Mouse (Mus musculus): Measurements from ENCODE around the gene Gnb3. TPM values are rescaled to one million over a fixed set of nuclear protein-coding genes. Genes with fewer than 3 reads are reported as not detected.

The Gnb3 gene
- total and polyA plus RNA-seq, 3 experiments, result 0.64 to 4.1 (median 2.2) TPM

DNA sequence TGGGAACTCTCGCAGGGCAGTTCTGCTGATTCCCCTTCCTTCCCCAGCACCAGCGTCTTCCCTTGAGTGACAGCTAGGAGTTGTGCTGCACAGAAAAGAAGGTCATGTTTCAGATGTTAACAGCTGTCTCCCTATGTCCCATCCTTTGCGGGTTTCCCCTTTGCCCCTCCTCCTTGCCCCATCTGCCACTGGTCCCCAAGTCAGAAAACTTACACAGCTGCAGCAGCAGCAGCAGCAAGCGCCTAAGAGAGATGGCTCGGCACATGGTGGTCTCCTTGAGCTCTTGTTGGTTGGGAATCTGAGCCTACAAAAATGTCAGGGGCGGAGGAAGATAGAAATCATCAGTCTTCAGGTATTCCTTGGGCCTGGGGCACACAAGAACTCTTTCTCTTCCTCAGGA, 39.3 kb upstream of the Gnb3 start:
- dilution Hi-C loops (cut with MboI; ENCODE audit: extremely low pct_ligation_motif_present, extremely low pct_unique_long_range_greater_than_20kb, low sequenced_read_pairs), result no loop called here
- H3K4me1 ChIP-seq (ENCODE audit: control insufficient read depth in 1 of 2, insufficient read depth in 2 of 2), result peaks cover 7 to 13% of the 10 kb centered on the region in 2 experiments; a peak in 3 of 4 replicates
- H3K4me2 ChIP-seq (ENCODE audit: insufficient read depth, low read depth, poor library complexity, severe bottlenecking), result no peak overlapping the region
- H3K9me3 ChIP-seq (replicated peaks; ENCODE audit: low read length), result no peaks in the 10 kb centered on the region
- no peak for TF ChIP-seq NRF1 (IDR thresholded peaks at IDR 0.05; ENCODE audit: low read depth, low read length)
- no peak for TF ChIP-seq GABPA (IDR thresholded peaks at IDR 0.05; ENCODE audit: insufficient replicate concordance, low read depth, low read length)
- no peak for TF ChIP-seq ZKSCAN1 (IDR thresholded peaks at IDR 0.05; ENCODE audit: borderline replicate concordance, low read depth, low read length)
- no peaks in the 10 kb centered on the region for H3K79me2 ChIP-seq (replicated peaks; ENCODE audit: control insufficient read depth, extremely low read depth, insufficient read depth, poor library complexity, severe bottlenecking)
- H3K27me3 ChIP-seq (replicated peaks), result no peaks in the 10 kb centered on the region
- peak; percentile 24 for DNase-seq (ENCODE audit: extremely low read depth)
- H3K4me3 ChIP-seq (replicated peaks in 1 of 3; ENCODE audit: low read depth in 2 of 3, low read length in 2 of 3, poor library complexity in 1 of 3), result no peak overlapping the region
- no peaks in the 10 kb centered on the region for H3K36me3 ChIP-seq (replicated peaks in 1 of 2; ENCODE audit: control insufficient read depth in 1 of 2, insufficient read depth in 1 of 2, low read length in 1 of 2)
- no peak overlapping the region for H3K9ac ChIP-seq (ENCODE audit: insufficient read depth, low read depth)
- in situ Hi-C loops (cut with MboI; ENCODE audit: low pct_ligation_motif_present, low pct_unique_long_range_greater_than_20kb, low sequenced_read_pairs), result no loop called here
- H3K27ac ChIP-seq (ENCODE audit: insufficient read depth, low read depth), result no peak overlapping the region

DNA sequence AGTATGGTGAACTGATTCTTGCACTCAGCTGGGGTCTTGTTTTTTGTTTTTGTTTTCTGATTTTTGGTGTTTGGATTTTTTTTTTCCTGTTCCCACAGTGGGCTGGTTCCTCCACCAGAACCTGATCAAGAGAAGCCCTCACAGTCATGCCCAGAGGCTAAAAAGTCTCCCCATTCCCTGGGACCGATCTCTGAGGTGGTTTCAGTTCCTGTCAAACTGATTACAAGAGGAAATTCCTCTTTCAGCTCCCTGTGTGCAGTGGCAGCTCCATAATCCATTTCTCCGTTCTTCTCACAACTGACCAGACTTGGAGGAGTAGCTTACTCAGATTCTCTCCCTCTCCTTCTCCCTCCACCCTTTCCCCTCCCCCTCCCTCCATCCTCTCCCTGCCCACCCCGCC, 34.3 kb upstream of the Gnb3 start:
- Histone ChIP-seq H3K36me3 (replicated peaks in 1 of 2; ENCODE audit: control insufficient read depth in 1 of 2, insufficient read depth in 1 of 2, low read length in 1 of 2) (no peaks in the 10 kb centered on the region), H3K4me3 (replicated peaks in 1 of 3; ENCODE audit: low read depth in 2 of 3, low read length in 2 of 3, poor library complexity in 1 of 3) (no peak overlapping the region), H3K79me2 (replicated peaks; ENCODE audit: control insufficient read depth, extremely low read depth, insufficient read depth, poor library complexity, severe bottlenecking) (no peaks in the 10 kb centered on the region), H3K9ac (ENCODE audit: insufficient read depth, low read depth) (no peak overlapping the region), H3K4me2 (ENCODE audit: insufficient read depth, low read depth, poor library complexity, severe bottlenecking) (peak overlapping the region; percentile 8; the same call in 1 of the 2 replicates), H3K27me3 (replicated peaks) (no peaks in the 10 kb centered on the region), H3K27ac (ENCODE audit: insufficient read depth, low read depth) (no peak overlapping the region), H3K4me1 (ENCODE audit: control insufficient read depth in 1 of 2, insufficient read depth in 2 of 2) (peaks cover 5 to 11% of the 10 kb centered on the region in 2 experiments; a peak in 3 of 4 replicates), H3K9me3 (replicated peaks; ENCODE audit: low read length) (no peaks in the 10 kb centered on the region)
- DNase-seq (ENCODE audit: extremely low read depth), result no peak
- in situ Hi-C loops (cut with MboI; ENCODE audit: low pct_ligation_motif_present, low pct_unique_long_range_greater_than_20kb, low sequenced_read_pairs) (loop anchor here (25.0 kb wide), 1 partner anchor 163 kb away; the partner anchor contains the start of genes Acrbp and Ing4), dilution Hi-C loops (cut with MboI; ENCODE audit: extremely low pct_ligation_motif_present, extremely low pct_unique_long_range_greater_than_20kb, low sequenced_read_pairs) (no loop called here)
- TF ChIP-seq RCOR1 (conservative IDR thresholded peaks at IDR 0.05; ENCODE audit: low read depth, low read length) (no peak), RAD21 (IDR thresholded peaks at IDR 0.05; ENCODE audit: low read depth, low read length) (no peak; the same call in 1 of the 2 replicates), IRF4 (IDR thresholded peaks at IDR 0.05; ENCODE audit: low read depth, low read length) (peak; percentile 41; the same call in 1 of the 2 replicates), GABPA (IDR thresholded peaks at IDR 0.05; ENCODE audit: insufficient replicate concordance, low read depth, low read length) (no peak), BHLHE40 (IDR thresholded peaks at IDR 0.05; ENCODE audit: low read depth, low read length) (no peak), TCF12 (IDR thresholded peaks at IDR 0.05; ENCODE audit: low read depth, low read length) (no peak), UBTF (IDR thresholded peaks at IDR 0.05; ENCODE audit: low read depth, low read length) (no peak)

DNA sequence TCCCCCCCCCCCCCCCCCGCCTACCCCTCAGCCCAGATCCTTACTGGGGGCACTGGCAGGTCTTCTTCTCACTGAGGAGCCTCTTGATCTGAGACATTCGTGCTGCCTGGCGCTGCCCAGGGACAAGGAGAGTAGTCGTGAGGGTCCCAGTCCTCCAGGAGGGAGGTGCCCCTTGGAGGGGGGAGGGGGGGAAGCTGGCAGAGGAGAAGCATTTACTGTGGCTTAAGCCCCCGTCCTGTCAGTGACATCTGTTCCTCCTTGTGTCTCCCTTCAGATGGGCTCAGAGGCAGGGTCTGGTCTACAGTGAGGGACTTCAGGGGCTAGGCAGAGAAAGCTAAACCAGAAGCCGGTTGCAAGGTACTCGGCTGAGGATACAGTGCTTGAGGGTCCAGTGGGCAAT, 26.5 kb upstream of the Gnb3 start:
- Histone ChIP-seq H3K27me3 (replicated peaks) (peaks cover 22% of the 10 kb centered on the region), H3K79me2 (replicated peaks; ENCODE audit: control insufficient read depth, extremely low read depth, insufficient read depth, poor library complexity, severe bottlenecking) (no peaks in the 10 kb centered on the region), H3K4me3 (replicated peaks in 1 of 3; ENCODE audit: low read depth in 2 of 3, low read length in 2 of 3, poor library complexity in 1 of 3) (no peak overlapping the region), H3K27ac (ENCODE audit: insufficient read depth, low read depth) (no peak overlapping the region), H3K4me1 (ENCODE audit: control insufficient read depth in 1 of 2, insufficient read depth in 2 of 2) (peaks cover 18 to 29% of the 10 kb centered on the region in 2 experiments), H3K9ac (ENCODE audit: insufficient read depth, low read depth) (no peak overlapping the region), H3K36me3 (replicated peaks in 1 of 2; ENCODE audit: control insufficient read depth in 1 of 2, insufficient read depth in 1 of 2, low read length in 1 of 2) (no peaks in the 10 kb centered on the region), H3K4me2 (ENCODE audit: insufficient read depth, low read depth, poor library complexity, severe bottlenecking) (no peak overlapping the region), H3K9me3 (replicated peaks; ENCODE audit: low read length) (no peaks in the 10 kb centered on the region)
- dilution Hi-C loops (cut with MboI; ENCODE audit: extremely low pct_ligation_motif_present, extremely low pct_unique_long_range_greater_than_20kb, low sequenced_read_pairs), result no loop called here
- DNase-seq (ENCODE audit: extremely low read depth), result no peak
- in situ Hi-C loops (cut with MboI; ENCODE audit: low pct_ligation_motif_present, low pct_unique_long_range_greater_than_20kb, low sequenced_read_pairs), result loop anchor here (5.0 to 25.0 kb wide), 2 partner anchors 36 to 171 kb away; partner anchors contain the start of genes Acrbp and Ing4
- TF ChIP-seq ETS1 (conservative IDR thresholded peaks at IDR 0.05; ENCODE audit: low read depth, low read length), result no peak
- TF ChIP-seq IRF4 (IDR thresholded peaks at IDR 0.05; ENCODE audit: low read depth, low read length), result no peak
- TF ChIP-seq JUND (conservative IDR thresholded peaks at IDR 0.05; ENCODE audit: low read depth, low read length), result no peak
- no peak for TF ChIP-seq TBP (conservative IDR thresholded peaks at IDR 0.05; ENCODE audit: low read depth, low read length)
- no peak for TF ChIP-seq ZC3H11A (IDR thresholded peaks at IDR 0.05; ENCODE audit: low read depth, low read length)

Data from CH12.LX (cell line).